Mouse (Mus musculus) hindbrain, embryonic 11.5 days (tissue): ENCODE measurements around the gene Macrod2. TPM values are rescaled to one million over a fixed set of nuclear protein-coding genes. Genes with fewer than 3 reads are reported as not detected.

Experiments used
- ATAC-seq: fragments of 200-750 bp; cut with Nextera tagmentation; 2 replicates; pipeline ENCODE4 v1.8.0; 2017; ENCODE audit warnings: mild to moderate bottlenecking, moderate TSS enrichment, moderate library complexity; ENCODE audit not compliant: low FRiP score
- DNase-seq: peaks from one replicate; pipeline ENCODE4 v3.0.0-alpha.2; 2015; ENCODE audit warnings: low spot score
- H3K27ac ChIP-seq: fragments of 300-500 bp; sonication (generic); 2 replicates; pipeline ENCODE4 v1.5.1; 2014; ENCODE audit warnings: mild to moderate bottlenecking, low read depth, low read length
- H3K27me3 ChIP-seq: fragments of 300-500 bp; sonication (generic); 2 replicates; pipeline ENCODE4 v1.6.1; 2014; ENCODE audit warnings: mild to moderate bottlenecking, low read length, moderate library complexity, mixed read lengths; ENCODE audit not compliant: control insufficient read depth, insufficient read depth
- H3K36me3 ChIP-seq: fragments of 300-500 bp; sonication (generic); 2 replicates; pipeline ENCODE4 v1.6.1; 2014; ENCODE audit warnings: mild to moderate bottlenecking, low read length, moderate library complexity, mixed read lengths; ENCODE audit not compliant: control insufficient read depth, insufficient read depth
- H3K4me1 ChIP-seq: fragments of 300-500 bp; sonication (generic); replicated peaks from 2 replicates; pipeline ENCODE4 v1.6.1; 2014; ENCODE audit warnings: low read length, mixed read lengths; ENCODE audit not compliant: control insufficient read depth, insufficient read depth
- H3K4me2 ChIP-seq: fragments of 300-500 bp; sonication (generic); replicated peaks from 2 replicates; pipeline ENCODE4 v1.6.1; 2014; ENCODE audit warnings: mild to moderate bottlenecking, low read depth, low read length
- H3K4me3 ChIP-seq: fragments of 300-500 bp; sonication (generic); 2 replicates; pipeline ENCODE4 v1.5.1; 2014; ENCODE audit warnings: low read depth, low read length
- H3K9ac ChIP-seq: fragments of 300-500 bp; sonication (generic); 2 replicates; pipeline ENCODE4 v1.6.1; 2014; ENCODE audit warnings: low read depth, low read length
- H3K9me3 ChIP-seq: fragments of 300-500 bp; sonication (generic); 2 replicates; pipeline ENCODE4 v1.6.1; 2016; ENCODE audit warnings: low read length; ENCODE audit not compliant: control insufficient read depth
- WGBS: fragments of 180-500 bp; shearing (Covaris S2); extraction: QIAGEN DNeasy Blood & Tissue Kit; methylation state at CpG from one replicate; pipeline ENCODE4 v1.1.7; 2014; 5-methylcytosine and 5-hydroxymethylcytosine counted together
- polyA plus RNA-seq: library from polyadenylated mRNA; unstranded; fragments of >200 nt; fragmentation: Nextera tagmentation; extraction: Ambion mirVana; gene quantifications from 2 replicates; pipeline ENCODE4 v1.2.1, GENCODE M21; 2014

Macrod2 gene
- polyA plus RNA-seq, 1 experiment from 2014 or later, result 42.5 TPM

- Histone ChIP-seq H3K4me2 (no peak overlapping the region), H3K9ac (no peak overlapping the region), H3K36me3 (no peaks in the 10 kb centered on the region), H3K4me3 (no peak overlapping the region), H3K4me1 (no peaks in the 10 kb centered on the region), H3K9me3 (no peaks in the 10 kb centered on the region), H3K27me3 (no peaks in the 10 kb centered on the region), H3K27ac (no peak overlapping the region)
- WGBS, result 64% methylated on average over 2 of the region's 2 CpGs
- DNase-seq (no peak), ATAC-seq (no peak)
Observed at GRCm38 (mm10) chr2:140819391-140820120, 424.4 kb downstream of the Macrod2 start.

GRCm38 (mm10) chr2:140822378-140822777 is 427.3 kb downstream of the Macrod2 start:
- no peaks in the 10 kb centered on the region for H3K27me3 ChIP-seq
- ATAC-seq (no peak), DNase-seq (no peak)
- no peak overlapping the region for H3K4me3 ChIP-seq
- no peaks in the 10 kb centered on the region for H3K4me1 ChIP-seq
- no peak overlapping the region for H3K4me2 ChIP-seq
- H3K9ac ChIP-seq, result no peak overlapping the region
- H3K36me3 ChIP-seq, result no peaks in the 10 kb centered on the region
- no peak overlapping the region for H3K27ac ChIP-seq
- H3K9me3 ChIP-seq, result no peaks in the 10 kb centered on the region
- 97% methylated on average over 3 of the region's 3 CpGs for WGBS

GRCm38 (mm10) chr2:140826241-140826640 is 431.1 kb downstream of the Macrod2 start:
- Histone ChIP-seq H3K4me3 (no peak overlapping the region), H3K27ac (no peak overlapping the region), H3K36me3 (no peaks in the 10 kb centered on the region), H3K27me3 (no peaks in the 10 kb centered on the region), H3K9me3 (no peaks in the 10 kb centered on the region), H3K4me1 (no peaks in the 10 kb centered on the region), H3K9ac (no peak overlapping the region), H3K4me2 (no peak overlapping the region)
- DNase-seq, result no peak
- ATAC-seq, result no peak
- WGBS, result 71% methylated on average over 2 of the region's 2 CpGs

GRCm38 (mm10) chr2:140828859-140829258 is 433.8 kb downstream of the Macrod2 start:
- WGBS, result 91% methylated on average over 5 of the region's 5 CpGs
- Histone ChIP-seq H3K27me3 (no peaks in the 10 kb centered on the region), H3K9ac (no peak overlapping the region), H3K27ac (no peak overlapping the region), H3K4me1 (no peaks in the 10 kb centered on the region), H3K9me3 (no peaks in the 10 kb centered on the region), H3K36me3 (no peaks in the 10 kb centered on the region), H3K4me2 (no peak overlapping the region), H3K4me3 (no peak overlapping the region)
- DNase-seq (no peak), ATAC-seq (no peak)

GRCm38 (mm10) chr2:140830086-140830485 is 435.0 kb downstream of the Macrod2 start:
- DNase-seq (no peak), ATAC-seq (no peak)
- H3K27me3 ChIP-seq, result no peaks in the 10 kb centered on the region
- no peak overlapping the region for H3K9ac ChIP-seq
- 55% methylated on average over 3 of the region's 3 CpGs for WGBS
- H3K4me1 ChIP-seq, result no peaks in the 10 kb centered on the region
- H3K4me2 ChIP-seq, result no peak overlapping the region
- no peak overlapping the region for H3K27ac ChIP-seq
- H3K4me3 ChIP-seq, result no peak overlapping the region
- no peaks in the 10 kb centered on the region for H3K36me3 ChIP-seq
- H3K9me3 ChIP-seq, result no peaks in the 10 kb centered on the region

- Histone ChIP-seq H3K4me1 (no peaks in the 10 kb centered on the region), H3K36me3 (no peaks in the 10 kb centered on the region), H3K27ac (no peak overlapping the region), H3K4me2 (no peak overlapping the region), H3K4me3 (no peak overlapping the region), H3K9ac (no peak overlapping the region), H3K9me3 (no peaks in the 10 kb centered on the region), H3K27me3 (no peaks in the 10 kb centered on the region)
- no peak for ATAC-seq
- WGBS, result 42% methylated on average over 2 of the region's 2 CpGs
- DNase-seq, result no peak
Observed at GRCm38 (mm10) chr2:140839371-140839770, 444.3 kb downstream of the Macrod2 start.

- H3K27ac ChIP-seq, result no peak overlapping the region
- H3K27me3 ChIP-seq, result no peaks in the 10 kb centered on the region
- H3K9me3 ChIP-seq, result no peaks in the 10 kb centered on the region
- H3K4me1 ChIP-seq, result no peaks in the 10 kb centered on the region
- H3K4me3 ChIP-seq, result no peak overlapping the region
- no peaks in the 10 kb centered on the region for H3K36me3 ChIP-seq
- WGBS, result 79% methylated on average over 3 of the region's 3 CpGs
- ATAC-seq (no peak), DNase-seq (no peak)
- H3K4me2 ChIP-seq, result no peak overlapping the region
- H3K9ac ChIP-seq, result no peak overlapping the region
Observed at GRCm38 (mm10) chr2:140839880-140840279, 444.8 kb downstream of the Macrod2 start.

- H3K4me2 ChIP-seq, result no peak overlapping the region
- H3K9ac ChIP-seq, result no peak overlapping the region
- no peak overlapping the region for H3K4me3 ChIP-seq
- H3K27ac ChIP-seq, result no peak overlapping the region
- H3K4me1 ChIP-seq, result no peaks in the 10 kb centered on the region
- WGBS, result 83% methylated on average over 5 of the region's 5 CpGs
- DNase-seq (no peak), ATAC-seq (no peak)
- no peaks in the 10 kb centered on the region for H3K9me3 ChIP-seq
- H3K36me3 ChIP-seq, result no peaks in the 10 kb centered on the region
- H3K27me3 ChIP-seq, result no peaks in the 10 kb centered on the region
Observed at GRCm38 (mm10) chr2:140844030-140844429, 448.9 kb downstream of the Macrod2 start.

- H3K4me1 ChIP-seq, result no peaks in the 10 kb centered on the region
- no peak for DNase-seq
- no peaks in the 10 kb centered on the region for H3K27me3 ChIP-seq
- WGBS, result 89% methylated on average over 5 of the region's 5 CpGs
- no peaks in the 10 kb centered on the region for H3K9me3 ChIP-seq
- H3K4me3 ChIP-seq, result no peak overlapping the region
- no peaks in the 10 kb centered on the region for H3K36me3 ChIP-seq
- no peak for ATAC-seq
- H3K27ac ChIP-seq, result no peak overlapping the region
- H3K9ac ChIP-seq, result no peak overlapping the region
- no peak overlapping the region for H3K4me2 ChIP-seq
Observed at GRCm38 (mm10) chr2:140847817-140848428, 452.8 kb downstream of the Macrod2 start.
